Mouse (Mus musculus) lung, adult 2 months (tissue): ENCODE data around the gene Piwil4.

Experiments used
- CTCF ChIP-seq: fragments of 200-500 bp; IDR thresholded peaks from 2 replicates; pipeline ENCODE4 v1.5.1; 2011; ENCODE audit warnings: mild to moderate bottlenecking, low read length, control low read depth; ENCODE audit not compliant: insufficient read depth
- POLR2A ChIP-seq: fragments of 200-500 bp; IDR thresholded peaks from 2 replicates; pipeline ENCODE4 v1.6.1; 2011; ENCODE audit warnings: low read depth, mild to moderate bottlenecking, control low read depth, low read length, borderline replicate concordance; ENCODE audit errors: extremely low read depth

GRCm38 (mm10) chr9:14726005-14726404 is 14.5 kb downstream of the Piwil4 start:
- TF ChIP-seq POLR2A (no peak), CTCF (no peak)
